Mouse (Mus musculus): ENCODE measurements around the gene Gng12.

DNA sequence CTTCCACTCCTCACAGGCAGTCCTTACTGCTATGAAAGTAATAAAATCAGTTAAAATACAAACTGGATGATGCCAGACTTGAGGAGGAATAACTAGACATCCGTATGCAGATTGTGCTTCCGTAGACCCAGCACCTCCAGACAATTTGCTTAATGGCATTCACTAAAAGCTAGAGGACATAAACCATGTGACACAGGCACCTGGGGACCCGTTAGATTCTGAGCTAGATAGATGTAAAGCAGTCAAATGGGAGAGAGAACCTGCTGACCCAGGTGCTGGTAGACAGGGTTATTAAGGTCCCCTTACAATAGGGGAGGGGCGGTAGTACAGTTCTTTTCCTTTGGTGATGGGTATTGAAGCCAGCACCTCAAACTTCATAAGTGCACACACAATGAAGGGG lies 127.5 kb downstream of the Gng12 start:
- TF ChIP-seq CTCF (IDR thresholded peaks at IDR 0.05; ENCODE audit: insufficient read depth, low read length) (no peak), POLR2A (IDR thresholded peaks at IDR 0.05; ENCODE audit: borderline replicate concordance, extremely low read depth, low read depth, low read length) (no peak)

All from lung, adult 2 months (tissue).